12 mouse cellular contexts compared by ENCODE assay signal in genomic region chr13:107607294-107607693, GRCm38 (mm10).
DNase-seq lines count a peak whose midpoint lies in the region; ATAC-seq lines count a peak whose summit lies in the region.
"Had no signal": no experiment of that assay in that cellular context is flagged by ENCODE, and none has a peak within 500 bp of the region (broad histone marks: within the 10 kb centered on the region; RNA-seq: fewer than 3 reads in every experiment).

No protein-coding gene starts in this region.

- no peak overlapping the region for H3K4me2 ChIP-seq in lung, embryonic 16.5 days (ENCODE audit: low read depth, low read length)
- no peak overlapping the region for H3K4me2 ChIP-seq in neural tube, embryonic 15.5 days
- H3K4me2 ChIP-seq: midbrain, embryonic 15.5 days had no signal

- no peaks in the 10 kb centered on the region for H3K27me3 ChIP-seq in heart, embryonic 10.5 days (ENCODE audit: insufficient read depth, poor library complexity, severe bottlenecking)
- no peaks in the 10 kb centered on the region for H3K27me3 ChIP-seq in lung, embryonic 16.5 days (ENCODE audit: control insufficient read depth, insufficient read depth, low read depth, low read length)
- H3K27me3 ChIP-seq in neural tube, embryonic 15.5 days (replicated peaks), result no peaks in the 10 kb centered on the region
- H3K27me3 ChIP-seq: midbrain, embryonic 15.5 days had no signal

- no peak overlapping the region for H3K9ac ChIP-seq in lung, embryonic 16.5 days (ENCODE audit: low read length)
- no peak overlapping the region for H3K9ac ChIP-seq in neural tube, embryonic 15.5 days (replicated peaks)
- H3K9ac ChIP-seq: midbrain, embryonic 15.5 days had no signal

- intact Hi-C loops in heart, postnatal 14 days (cut with DNase I), result no loop called here

- H3K36me3 ChIP-seq in heart, embryonic 10.5 days, result no peaks in the 10 kb centered on the region
- H3K36me3 ChIP-seq in lung, embryonic 16.5 days (ENCODE audit: control insufficient read depth, insufficient read depth, low read length), result no peaks in the 10 kb centered on the region
- no peaks in the 10 kb centered on the region for H3K36me3 ChIP-seq in neural tube, embryonic 15.5 days
- H3K36me3 ChIP-seq: midbrain, embryonic 15.5 days had no signal

- H3K4me1 ChIP-seq in heart, embryonic 10.5 days, result peaks cover 8% of the 10 kb centered on the region; the same call in 1 of the 2 replicates
- H3K4me1 ChIP-seq in lung, embryonic 16.5 days (replicated peaks; ENCODE audit: control insufficient read depth, insufficient read depth, low read length), result no peaks in the 10 kb centered on the region
- no peaks in the 10 kb centered on the region for H3K4me1 ChIP-seq in neural tube, embryonic 15.5 days
- H3K4me1 ChIP-seq: midbrain, embryonic 15.5 days had no signal

- no peak overlapping the region for H3K4me3 ChIP-seq in heart, embryonic 10.5 days
- no peak overlapping the region for H3K4me3 ChIP-seq in lung, embryonic 16.5 days (ENCODE audit: low read length)
- no peak overlapping the region for H3K4me3 ChIP-seq in neural tube, embryonic 15.5 days (replicated peaks)
- H3K4me3 ChIP-seq: midbrain, embryonic 15.5 days had no signal

- H3K9me3 ChIP-seq in heart, embryonic 10.5 days, result no peaks in the 10 kb centered on the region
- H3K9me3 ChIP-seq in lung, embryonic 16.5 days (ENCODE audit: control insufficient read depth, low read length), result 0 out of 2 replicates have a peak, but pooled peaks cover 4% of the 10 kb centered on the region
- no peaks in the 10 kb centered on the region for H3K9me3 ChIP-seq in neural tube, embryonic 15.5 days (replicated peaks)
- H3K9me3 ChIP-seq: midbrain, embryonic 15.5 days had no signal

- DNase-seq in heart, adult 11 months, result peak; percentile 98
- DNase-seq in heart, embryonic 10.5 days (ENCODE audit: low spot score), result no peak
- peak; percentile 10 to 16 for DNase-seq in heart, postnatal 14 days
- no peak for DNase-seq in T-cell, adult 2 months (ENCODE audit: low spot score)
- DNase-seq: cerebellum, adult 18-20 months; thymus, postnatal 36 days had no signal

- H3K27ac ChIP-seq in heart, embryonic 10.5 days, result no peak overlapping the region
- no peak overlapping the region for H3K27ac ChIP-seq in lung, embryonic 16.5 days (ENCODE audit: low read length)
- H3K27ac ChIP-seq in neural tube, embryonic 15.5 days (replicated peaks), result no peak overlapping the region
- H3K27ac ChIP-seq: midbrain, embryonic 15.5 days had no signal

- WGBS in heart, embryonic 10.5 days, result 53% methylated on average over 4 of the region's 4 CpGs
- 75% methylated on average over 4 of the region's 4 CpGs for WGBS in lung, embryonic 16.5 days
- 95% methylated on average over 4 of the region's 4 CpGs for WGBS in neural tube, embryonic 15.5 days

- ATAC-seq in common myeloid progenitor, adult 5-6 weeks (replicated peaks; ENCODE audit: low read depth, poor library complexity, severe bottlenecking), result peak; percentile 98
- ATAC-seq in lung, embryonic 16.5 days (ENCODE audit: low read depth), result peak; percentile 62; the same call in 1 of the 2 replicates
- ATAC-seq in neural tube, embryonic 15.5 days (ENCODE audit: low FRiP score), result no peak
- ATAC-seq in erythroblast, adult 5-6 weeks (replicated peaks; ENCODE audit: low FRiP score, poor library complexity, severe bottlenecking), result no peak
- ATAC-seq: hindbrain, embryonic 16.5 days had no signal

Comparison
In these comparisons a context has a peak if more than half of its experiments do, and no peak if none do; other contexts are left out.
1. DNase-seq: peak in heart, adult 11 months (single experiment) and heart, postnatal 14 days (2 of 2); none in heart, embryonic 10.5 days (single experiment) and T-cell, adult 2 months (single experiment).
2. ATAC-seq: peak in common myeloid progenitor, adult 5-6 weeks (single experiment) and lung, embryonic 16.5 days (single experiment); none in neural tube, embryonic 15.5 days (single experiment) and erythroblast, adult 5-6 weeks (single experiment).